In genomic region chr6:38206941-38207531, GRCm38 (mm10) we compare ENCODE assay signal across 8 mouse cellular contexts. TPM values are rescaled to one million over a fixed set of nuclear protein-coding genes. Genes with fewer than 3 reads are reported as not detected.
DNase-seq lines count a peak whose midpoint lies in the region; ATAC-seq and TF ChIP-seq lines count a peak whose summit lies in the region.

No protein-coding gene starts in this region.

- no peaks in the 10 kb centered on the region for H3K27me3 ChIP-seq in embryonic facial prominence, embryonic 12.5 days
- no peaks in the 10 kb centered on the region for H3K27me3 ChIP-seq in limb, embryonic 10.5 days (ENCODE audit: low read depth, poor library complexity, severe bottlenecking)
- no peaks in the 10 kb centered on the region for H3K27me3 ChIP-seq in liver, embryonic 11.5 days (replicated peaks; ENCODE audit: control insufficient read depth, insufficient read depth, low read length)

- no peak overlapping the region for H3K4me3 ChIP-seq in layer of hippocampus, adult 2 months
- H3K4me3 ChIP-seq in embryonic facial prominence, embryonic 12.5 days: no peak overlapping the region
- H3K4me3 ChIP-seq in limb, embryonic 10.5 days: no peak overlapping the region
- H3K4me3 ChIP-seq in liver, embryonic 11.5 days (ENCODE audit: low read depth, low read length): no peak overlapping the region

- peak overlapping the region; percentile 59 for H3K27ac ChIP-seq in layer of hippocampus, adult 2 months
- H3K27ac ChIP-seq in embryonic facial prominence, embryonic 12.5 days: peak overlapping the region; percentile 69
- peak overlapping the region; percentile 63 for H3K27ac ChIP-seq in limb, embryonic 10.5 days
- H3K27ac ChIP-seq in liver, embryonic 11.5 days (ENCODE audit: low read depth, low read length): no peak overlapping the region

- H3K9ac ChIP-seq in embryonic facial prominence, embryonic 12.5 days: no peak overlapping the region
- H3K9ac ChIP-seq in liver, embryonic 11.5 days (ENCODE audit: low read depth, low read length): no peak overlapping the region

- TF ChIP-seq CTCF in layer of hippocampus, adult 2 months (conservative IDR thresholded peaks at IDR 0.05): no peak

- no peak overlapping the region for H3K4me2 ChIP-seq in embryonic facial prominence, embryonic 12.5 days (replicated peaks)
- H3K4me2 ChIP-seq in liver, embryonic 11.5 days: no peak overlapping the region

- intact Hi-C loops in gastrocnemius, postnatal 14 days (cut with DNase I; ENCODE audit: low total_unique reads): no loop called here

- no peaks in the 10 kb centered on the region for H3K9me3 ChIP-seq in embryonic facial prominence, embryonic 12.5 days
- no peaks in the 10 kb centered on the region for H3K9me3 ChIP-seq in limb, embryonic 10.5 days (replicated peaks)
- no peaks in the 10 kb centered on the region for H3K9me3 ChIP-seq in liver, embryonic 11.5 days (ENCODE audit: control insufficient read depth, low read length)

- 5% methylated on average over 8 of the region's 8 CpGs for WGBS in embryonic facial prominence, embryonic 12.5 days
- WGBS in limb, embryonic 10.5 days: 11% methylated on average over 8 of the region's 8 CpGs
- 30% methylated on average over 8 of the region's 8 CpGs for WGBS in liver, embryonic 11.5 days

- no peaks in the 10 kb centered on the region for H3K36me3 ChIP-seq in embryonic facial prominence, embryonic 12.5 days
- H3K36me3 ChIP-seq in limb, embryonic 10.5 days: peaks cover 15% of the 10 kb centered on the region
- no peaks in the 10 kb centered on the region; the same call in 1 of the 2 replicates for H3K36me3 ChIP-seq in liver, embryonic 11.5 days (ENCODE audit: control insufficient read depth, insufficient read depth, low read length)

- H3K4me1 ChIP-seq in embryonic facial prominence, embryonic 12.5 days: peaks cover 40% of the 10 kb centered on the region
- H3K4me1 ChIP-seq in limb, embryonic 10.5 days: peaks cover 42% of the 10 kb centered on the region
- H3K4me1 ChIP-seq in liver, embryonic 11.5 days (replicated peaks; ENCODE audit: control insufficient read depth, insufficient read depth, low read length): no peaks in the 10 kb centered on the region

- ATAC-seq in embryonic facial prominence, embryonic 12.5 days (ENCODE audit: insufficient number of reproducible peaks, insufficient read depth, low FRiP score, low TSS enrichment): no peak
- ATAC-seq in granulocyte monocyte progenitor cell, adult 5-6 weeks (replicated peaks; ENCODE audit: poor library complexity, severe bottlenecking): no peak
- ATAC-seq in liver, embryonic 11.5 days (replicated peaks; ENCODE audit: low FRiP score): no peak

- DNase-seq in layer of hippocampus, adult 2 months (ENCODE audit: low spot score in 2 of 2): no peak
- DNase-seq in layer of hippocampus, postnatal 36 days: no peak
- no peak for DNase-seq in limb, embryonic 10.5 days (ENCODE audit: low spot score)
- peak; percentile 46 for DNase-seq in retina, embryonic 14.5 days (ENCODE audit: low spot score)
- DNase-seq in gastrocnemius, postnatal 14 days: no peak
- DNase-seq in liver, embryonic 11.5 days (ENCODE audit: low spot score): no peak

RNA-seq across cellular contexts. Expression of gene D630045J12Rik, which starts 46.8 kb away (rescaled TPM):
- total RNA-seq in layer of hippocampus, adult 2 months (2021): 10 to 100 TPM; 37.1 to 37.4 TPM
- total RNA-seq in layer of hippocampus, postnatal 36 days (2021): 10 to 100 TPM; 37.0 to 39.5 TPM
- 8.7 and 9.7 TPM in 2 replicates for polyA plus RNA-seq in embryonic facial prominence, embryonic 12.5 days (2016; fragmentation: Nextera tagmentation; extraction: Ambion mirVana)
- polyA plus RNA-seq in limb, embryonic 10.5 days (2016; fragmentation: Nextera tagmentation; extraction: Ambion mirVana): 8.2 and 8.5 TPM in 2 replicates
- 2.0 and 2.2 TPM in 2 replicates for total RNA-seq in granulocyte monocyte progenitor cell, adult 5-6 weeks (2014; fragmentation: Nextera tagmentation)
- 0.15 and 0.22 TPM in 2 replicates for total RNA-seq in granulocyte monocyte progenitor cell, adult 5-6 weeks (2017)
- 1 to 10 TPM; 1.0 to 1.5 TPM for total RNA-seq in gastrocnemius, postnatal 14 days (2021)
- polyA plus RNA-seq in liver, embryonic 11.5 days (2014; fragmentation: Nextera tagmentation; extraction: Ambion mirVana): 3.0 TPM in 2 replicates

Comparison
In these comparisons a context has a peak if more than half of its experiments do, and no peak if none do; other contexts are left out.
1. RNA of gene D630045J12Rik, which starts 46.8 kb away (total RNA-seq): 37.0 to 39.5 TPM in layer of hippocampus, postnatal 36 days and 37.1 to 37.4 TPM in layer of hippocampus, adult 2 months; 0.15 to 2.2 TPM in granulocyte monocyte progenitor cell, adult 5-6 weeks and 1.0 to 1.5 TPM in gastrocnemius, postnatal 14 days; every median in the first group is over 10 times any median in the second.